Mouse (Mus musculus): Measurements from ENCODE around the gene Tubgcp2. TPM values are rescaled to one million over a fixed set of nuclear protein-coding genes. Genes with fewer than 3 reads are reported as not detected.

Tubgcp2 gene
- polyA plus RNA-seq, 1 experiment from 2014 or later, result 80.2 TPM

GRCm38 (mm10) chr7:139992406-139992805 lies 44.1 kb downstream of the Tubgcp2 start, which contains the start of gene Adam8:
Gene Adam8 (minus strand): TSS chr7:139992562.
- DNase-seq (ENCODE audit: low spot score), result peak; percentile 35
- WGBS, result 25% methylated on average over 7 of the region's 7 CpGs
- Histone ChIP-seq H3K4me3 (no peak within 1 kb of the TSS), H3K9me3 (no peaks in the 10 kb centered on the region), H3K27me3 (replicated peaks; ENCODE audit: low read depth, poor library complexity, severe bottlenecking) (no peaks in the 10 kb centered on the region), H3K4me1 (no peaks in the 10 kb centered on the region), H3K36me3 (replicated peaks) (peaks cover 41% of the 10 kb centered on the region), H3K27ac (replicated peaks) (no peak within 1 kb of the TSS)

GRCm38 (mm10) chr7:139990864-139991394 lies 45.5 kb downstream of the Tubgcp2 start:
- DNase-seq (ENCODE audit: low spot score), result no peak
- WGBS, result 71% methylated on average over 8 of the region's 8 CpGs
- H3K4me1 ChIP-seq, result no peaks in the 10 kb centered on the region
- H3K9me3 ChIP-seq, result no peaks in the 10 kb centered on the region
- no peak overlapping the region for H3K27ac ChIP-seq (replicated peaks)
- no peaks in the 10 kb centered on the region for H3K27me3 ChIP-seq (replicated peaks; ENCODE audit: low read depth, poor library complexity, severe bottlenecking)
- H3K4me3 ChIP-seq, result no peak overlapping the region
- H3K36me3 ChIP-seq (replicated peaks), result peaks cover 26% of the 10 kb centered on the region

GRCm38 (mm10) chr7:139988272-139988671 lies 48.2 kb downstream of the Tubgcp2 start:
- WGBS, result 91% methylated on average over 9 of the region's 9 CpGs
- Histone ChIP-seq H3K4me3 (no peak overlapping the region), H3K4me1 (no peaks in the 10 kb centered on the region), H3K27me3 (replicated peaks; ENCODE audit: low read depth, poor library complexity, severe bottlenecking) (no peaks in the 10 kb centered on the region), H3K27ac (replicated peaks) (no peak overlapping the region), H3K36me3 (replicated peaks) (peaks cover 9% of the 10 kb centered on the region), H3K9me3 (no peaks in the 10 kb centered on the region)
- no peak for DNase-seq (ENCODE audit: low spot score)

GRCm38 (mm10) chr7:139984505-139984904 lies 52.0 kb downstream of the Tubgcp2 start:
- peaks cover 7% of the 10 kb centered on the region for H3K27me3 ChIP-seq (replicated peaks; ENCODE audit: low read depth, poor library complexity, severe bottlenecking)
- H3K27ac ChIP-seq (replicated peaks), result no peak overlapping the region
- no peaks in the 10 kb centered on the region for H3K4me1 ChIP-seq
- DNase-seq (ENCODE audit: low spot score), result no peak
- H3K4me3 ChIP-seq, result no peak overlapping the region
- no peaks in the 10 kb centered on the region for H3K9me3 ChIP-seq
- peaks cover 9% of the 10 kb centered on the region for H3K36me3 ChIP-seq (replicated peaks)
- 93% methylated on average over 11 of the region's 11 CpGs for WGBS

- Histone ChIP-seq H3K27me3 (replicated peaks; ENCODE audit: low read depth, poor library complexity, severe bottlenecking) (peaks cover 7% of the 10 kb centered on the region), H3K36me3 (replicated peaks) (peaks cover 9% of the 10 kb centered on the region), H3K4me3 (no peak overlapping the region), H3K4me1 (peaks cover 15% of the 10 kb centered on the region), H3K27ac (replicated peaks) (no peak overlapping the region), H3K9me3 (no peaks in the 10 kb centered on the region)
- DNase-seq (ENCODE audit: low spot score), result no peak
- 83% methylated on average over 11 of the region's 11 CpGs for WGBS
These were observed 54.4 kb downstream of the Tubgcp2 start for GRCm38 (mm10) chr7:139982058-139982457.

GRCm38 (mm10) chr7:139980778-139981177 lies 55.7 kb downstream of the Tubgcp2 start:
- Histone ChIP-seq H3K4me3 (no peak overlapping the region), H3K27ac (replicated peaks) (no peak overlapping the region), H3K27me3 (replicated peaks; ENCODE audit: low read depth, poor library complexity, severe bottlenecking) (peaks cover 7% of the 10 kb centered on the region), H3K9me3 (no peaks in the 10 kb centered on the region), H3K4me1 (peaks cover 17% of the 10 kb centered on the region), H3K36me3 (replicated peaks) (peaks cover 9% of the 10 kb centered on the region)
- no peak for DNase-seq (ENCODE audit: low spot score)
- 62% methylated on average over 3 of the region's 3 CpGs for WGBS

DNA sequence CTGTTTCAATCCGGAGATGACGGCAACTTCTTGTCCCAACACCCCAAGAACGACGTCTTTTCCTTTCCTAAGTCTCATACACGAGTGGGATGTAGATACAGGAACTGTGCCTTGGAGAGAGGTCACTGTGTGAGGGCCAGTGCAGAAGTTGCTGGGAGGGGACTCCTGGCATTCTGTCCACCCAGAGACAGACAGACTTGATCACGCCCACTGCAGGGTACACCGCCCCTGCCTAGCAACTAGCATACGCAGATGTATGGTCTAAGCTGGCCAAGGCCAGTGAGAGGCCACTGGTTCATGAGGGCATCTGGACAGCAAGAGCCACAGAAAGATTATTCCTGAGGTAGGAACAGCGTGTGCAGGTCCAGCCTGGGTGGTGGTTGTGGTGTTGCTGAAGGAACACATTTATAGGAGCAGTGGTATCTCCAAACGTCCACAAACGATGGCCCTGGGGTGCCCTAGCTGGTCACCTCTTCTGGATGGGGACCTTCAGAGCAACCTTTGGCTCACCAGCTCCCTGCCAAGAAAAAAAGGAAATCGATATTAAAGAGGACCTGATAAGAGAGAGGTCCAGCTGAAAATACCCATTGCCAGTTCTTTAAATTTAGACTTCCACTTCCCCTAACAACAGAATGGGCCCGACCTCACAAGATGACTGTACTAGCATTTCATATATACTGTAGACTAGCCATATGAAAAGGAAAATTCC lies 57.3 kb downstream of the Tubgcp2 start:
- peak overlapping the region; percentile 78 for H3K4me3 ChIP-seq
- peaks cover 19% of the 10 kb centered on the region for H3K4me1 ChIP-seq
- H3K27ac ChIP-seq (replicated peaks), result no peak overlapping the region; the same call in 1 of the 2 replicates
- H3K27me3 ChIP-seq (replicated peaks; ENCODE audit: low read depth, poor library complexity, severe bottlenecking), result peaks cover 7% of the 10 kb centered on the region
- peak; percentile 29 for DNase-seq (ENCODE audit: low spot score)
- H3K9me3 ChIP-seq, result no peaks in the 10 kb centered on the region
- WGBS, result 47% methylated on average over 13 of the region's 13 CpGs
- peaks cover 6% of the 10 kb centered on the region for H3K36me3 ChIP-seq (replicated peaks)

- peak within 1 kb of the TSS; percentile 78 for H3K4me3 ChIP-seq
- 5% methylated on average over 32 of the region's 32 CpGs for WGBS
- no peaks in the 10 kb centered on the region for H3K9me3 ChIP-seq
- H3K36me3 ChIP-seq (replicated peaks), result no peaks in the 10 kb centered on the region
- peak; percentile 90 for DNase-seq (ENCODE audit: low spot score)
- peaks cover 7% of the 10 kb centered on the region for H3K27me3 ChIP-seq (replicated peaks; ENCODE audit: low read depth, poor library complexity, severe bottlenecking)
- H3K27ac ChIP-seq (replicated peaks), result peak within 1 kb of the TSS; percentile 82
- peaks cover 19% of the 10 kb centered on the region for H3K4me1 ChIP-seq
These were observed 58.1 kb downstream of the Tubgcp2 start, which contains the start of gene 6430531B16Rik for GRCm38 (mm10) chr7:139978278-139978892. Gene 6430531B16Rik (minus strand): TSS chr7:139978755.

DNA sequence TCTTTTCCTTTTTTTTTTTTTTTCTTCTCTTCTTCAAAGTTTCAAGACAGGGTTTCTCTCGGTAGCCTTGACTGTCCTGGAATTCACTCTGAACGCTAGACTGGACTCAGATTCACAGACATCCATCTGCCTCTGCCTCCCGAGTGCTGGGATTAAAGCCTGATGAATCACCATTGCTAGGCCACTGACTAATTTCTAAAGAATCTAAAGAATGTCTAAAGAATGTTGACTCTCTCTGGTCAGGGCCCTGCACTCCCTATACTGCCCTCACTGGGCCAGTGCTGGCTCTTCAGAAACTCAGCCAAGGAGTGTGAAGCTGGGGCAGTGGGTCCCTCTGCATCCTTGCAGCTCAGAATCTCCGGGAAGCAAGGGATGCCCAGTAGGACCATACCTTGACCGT lies 61.0 kb downstream of the Tubgcp2 start:
- no peaks in the 10 kb centered on the region for H3K36me3 ChIP-seq (replicated peaks)
- no peak for DNase-seq (ENCODE audit: low spot score)
- no peaks in the 10 kb centered on the region for H3K9me3 ChIP-seq
- H3K27me3 ChIP-seq (replicated peaks; ENCODE audit: low read depth, poor library complexity, severe bottlenecking), result peaks cover 12% of the 10 kb centered on the region
- H3K4me1 ChIP-seq, result peaks cover 19% of the 10 kb centered on the region
- no peak overlapping the region; the same call in 1 of the 2 replicates for H3K27ac ChIP-seq (replicated peaks)
- no peak overlapping the region for H3K4me3 ChIP-seq
- WGBS, result 57% methylated on average over 5 of the region's 5 CpGs

DNA sequence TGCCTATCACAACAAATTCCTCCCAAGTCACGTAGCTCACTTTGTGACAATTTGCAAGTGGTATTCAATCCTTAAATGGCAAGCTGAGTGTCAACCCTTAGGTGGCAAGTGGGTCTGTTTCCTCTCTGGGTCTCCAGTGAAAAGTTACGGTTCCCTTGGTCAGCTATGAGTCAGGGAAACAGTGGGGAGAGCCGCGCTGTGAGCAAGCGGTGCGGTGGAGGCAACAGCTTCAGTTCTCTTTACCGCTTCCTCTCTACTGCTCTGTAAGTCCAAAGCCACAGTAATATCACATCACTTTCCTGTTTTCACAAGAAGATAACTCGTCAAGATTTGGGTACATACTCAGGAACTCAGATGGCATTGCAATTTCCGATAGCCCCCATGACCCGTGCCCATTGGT lies 62.2 kb downstream of the Tubgcp2 start:
- Histone ChIP-seq H3K27me3 (replicated peaks; ENCODE audit: low read depth, poor library complexity, severe bottlenecking) (0 out of 2 replicates have a peak, but pooled peaks cover 5% of the 10 kb centered on the region), H3K4me3 (no peak overlapping the region), H3K27ac (replicated peaks) (no peak overlapping the region), H3K9me3 (no peaks in the 10 kb centered on the region), H3K4me1 (peaks cover 29% of the 10 kb centered on the region), H3K36me3 (replicated peaks) (no peaks in the 10 kb centered on the region)
- WGBS, result 91% methylated on average over 10 of the region's 10 CpGs
- no peak for DNase-seq (ENCODE audit: low spot score)

DNA sequence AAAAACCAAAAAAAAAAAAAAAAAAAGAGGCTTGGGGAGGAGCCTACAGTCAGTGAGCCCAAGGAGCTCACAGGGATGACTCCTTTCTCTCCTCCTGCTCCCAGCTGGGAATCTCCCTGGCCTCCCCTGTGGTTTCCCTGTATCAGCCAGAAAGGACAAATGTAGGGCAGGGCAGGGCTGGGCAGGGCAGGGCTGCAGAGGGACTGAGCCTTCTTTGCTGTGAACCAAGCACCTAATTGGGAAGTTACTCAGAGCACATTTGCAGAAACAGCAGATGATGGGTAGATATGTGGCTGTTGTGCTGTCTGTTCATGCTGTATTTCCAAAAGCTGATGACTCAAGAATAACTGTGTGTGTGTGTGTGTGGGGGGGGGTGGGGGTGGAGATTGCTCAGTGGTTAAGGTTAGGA lies 63.5 kb downstream of the Tubgcp2 start:
- Histone ChIP-seq H3K27me3 (replicated peaks; ENCODE audit: low read depth, poor library complexity, severe bottlenecking) (peaks cover 11% of the 10 kb centered on the region; the same call in 1 of the 2 replicates), H3K4me1 (peaks cover 17% of the 10 kb centered on the region), H3K36me3 (replicated peaks) (no peaks in the 10 kb centered on the region), H3K4me3 (no peak overlapping the region), H3K27ac (replicated peaks) (no peak overlapping the region), H3K9me3 (no peaks in the 10 kb centered on the region)
- no peak for DNase-seq (ENCODE audit: low spot score)

GRCm38 (mm10) chr7:139971436-139971835 lies 65.0 kb downstream of the Tubgcp2 start:
- 74% methylated on average over 6 of the region's 6 CpGs for whole genome bisulfite sequencing
- no peaks in the 10 kb centered on the region for H3K9me3 ChIP-seq

More at GRCm38 (mm10) chr7:139971436-139971835, 65.0 kb downstream of the Tubgcp2 start:
- Histone ChIP-seq H3K27ac (replicated peaks) (0 out of 2 replicates have a peak overlapping the region, but pooled peaks have one; percentile 32), H3K4me1 (peaks cover 14% of the 10 kb centered on the region), H3K4me3 (no peak overlapping the region), H3K27me3 (replicated peaks; ENCODE audit: low read depth, poor library complexity, severe bottlenecking) (peaks cover 17% of the 10 kb centered on the region; the same call in 1 of the 2 replicates), H3K36me3 (replicated peaks) (no peaks in the 10 kb centered on the region)
- no peak for DNase-seq (ENCODE audit: low spot score)
